Mouse (Mus musculus) MEL (cell line): ENCODE measurements around the gene Dscam. TPM values are rescaled to one million over a fixed set of nuclear protein-coding genes. Genes with fewer than 3 reads are reported as not detected.

Experiments
- DNase-seq: peaks from one replicate; pipeline ENCODE4 v3.0.0; 2011; ENCODE audit warnings: low read depth, low spot score
- H3K27ac ChIP-seq: 2 replicates; pipeline ENCODE4 v1.5.1; 2012; ENCODE audit warnings: low read depth, mild to moderate bottlenecking, control low read depth, low read length, moderate library complexity; ENCODE audit not compliant: control insufficient read depth
- H3K27me3 ChIP-seq, 2 experiments: fragments of 150-350 bp in 1 of 2; sonication (generic) in 1 of 2; 2 replicates each; pipeline ENCODE4 v1.6.1; 2012; ENCODE audit warnings: low read length in 2 of 2, mild to moderate bottlenecking in 2 of 2, improper control_type of control experiment in 1 of 2, moderate library complexity in 1 of 2; ENCODE audit not compliant: insufficient read depth in 2 of 2, control insufficient read depth in 1 of 2
- H3K36me3 ChIP-seq, 2 experiments: 2 replicates each; pipeline ENCODE4 v1.6.1; 2012 to 2014; ENCODE audit warnings: low read length in 2 of 2, improper control_type of control experiment in 1 of 2, inconsistent platforms in 1 of 2, mild to moderate bottlenecking in 1 of 2; ENCODE audit not compliant: insufficient read depth in 2 of 2, control insufficient read depth in 1 of 2
- H3K4me1 ChIP-seq, 2 experiments: fragments of 150-350 bp in 1 of 2; sonication (generic) in 1 of 2; 2 replicates each; pipeline ENCODE4 v1.6.1; 2012; ENCODE audit warnings: low read length in 2 of 2, improper control_type of control experiment in 1 of 2, mild to moderate bottlenecking in 1 of 2; ENCODE audit not compliant: insufficient read depth in 2 of 2, control insufficient read depth in 1 of 2
- H3K4me3 ChIP-seq, 2 experiments: fragments of 150-350 bp in 1 of 2; sonication (generic) in 1 of 2; 2 replicates each; pipeline ENCODE4 v1.5.1; 2012; ENCODE audit warnings: low read depth in 2 of 2, low read length in 2 of 2, mild to moderate bottlenecking in 2 of 2, moderate library complexity in 2 of 2, control low read depth in 1 of 2, improper control_type of control experiment in 1 of 2; ENCODE audit not compliant: control insufficient read depth in 1 of 2, insufficient read depth in 1 of 2
- H3K79me2 ChIP-seq: 2 replicates; pipeline ENCODE4 v1.6.1; 2012; ENCODE audit warnings: mild to moderate bottlenecking, low read length, moderate library complexity; ENCODE audit not compliant: control insufficient read depth, poor library complexity, insufficient read depth
- H3K9ac ChIP-seq: 2 replicates; pipeline ENCODE4 v1.6.1; 2012; ENCODE audit warnings: low read depth, mild to moderate bottlenecking, control low read depth, low read length, moderate library complexity; ENCODE audit not compliant: control insufficient read depth, poor library complexity, severe bottlenecking
- H3K9me3 ChIP-seq: fragments of 150-350 bp; sonication (generic); replicated peaks from 2 replicates; pipeline ENCODE4 v1.6.1; 2012; ENCODE audit warnings: mild to moderate bottlenecking, low read length, improper control_type of control experiment, moderate library complexity; ENCODE audit not compliant: insufficient read depth
- CHD1 ChIP-seq: IDR thresholded peaks from 2 replicates; pipeline ENCODE4 v1.6.1; 2012; ENCODE audit warnings: low read depth, mild to moderate bottlenecking, inconsistent platforms, low read length, improper control_type of control experiment
- CTCF ChIP-seq, 3 experiments: IDR thresholded peaks in 2 of 3; conservative IDR thresholded peaks in 1 of 3; 2 replicates each; pipeline ENCODE4 v1.5.1; 2011 to 2012; ENCODE audit warnings: low read length in 3 of 3, low read depth in 2 of 3, mild to moderate bottlenecking in 2 of 3, improper control_type of control experiment in 1 of 3, inconsistent platforms in 1 of 3, mixed read lengths in 1 of 3, moderate library complexity in 1 of 3; ENCODE audit not compliant: control insufficient read depth in 1 of 3, insufficient read depth in 1 of 3, poor library complexity in 1 of 3, severe bottlenecking in 1 of 3
- E2F4 ChIP-seq: IDR thresholded peaks from 2 replicates; pipeline ENCODE4 v1.6.1; 2011; ENCODE audit warnings: low read depth, low read length, improper control_type of control experiment, borderline replicate concordance
- EP300 ChIP-seq, 2 experiments: IDR thresholded peaks; 2 replicates each; pipeline ENCODE4 v1.6.1; 2011; ENCODE audit warnings: improper control_type of control experiment in 2 of 2, low read length in 2 of 2, low read depth in 1 of 2, mild to moderate bottlenecking in 1 of 2
- GABPA ChIP-seq: IDR thresholded peaks from 2 replicates; pipeline ENCODE4 v1.6.1; 2012; ENCODE audit warnings: low read depth, mild to moderate bottlenecking, inconsistent platforms, low read length, improper control_type of control experiment, moderate library complexity
- HCFC1 ChIP-seq: IDR thresholded peaks from 2 replicates; pipeline ENCODE4 v1.6.1; 2012; ENCODE audit warnings: low read depth, mild to moderate bottlenecking, inconsistent platforms, low read length, improper control_type of control experiment, moderate library complexity
- KAT2A ChIP-seq: conservative IDR thresholded peaks from 2 replicates; pipeline ENCODE4 v1.6.1; 2012; ENCODE audit warnings: low read depth, low read length, improper control_type of control experiment, inconsistent platforms
- MAX ChIP-seq: IDR thresholded peaks from 2 replicates; pipeline ENCODE4 v1.6.1; 2011; ENCODE audit warnings: low read length, improper control_type of control experiment
- MAZ ChIP-seq: IDR thresholded peaks from 2 replicates; pipeline ENCODE4 v1.6.1; 2012; ENCODE audit warnings: low read depth, mild to moderate bottlenecking, inconsistent platforms, low read length, improper control_type of control experiment
- MEF2A ChIP-seq: IDR thresholded peaks from 2 replicates; pipeline ENCODE4 v1.6.1; 2014; ENCODE audit warnings: low read depth, mild to moderate bottlenecking, inconsistent platforms, low read length, improper control_type of control experiment; ENCODE audit not compliant: poor library complexity, insufficient replicate concordance, severe bottlenecking; ENCODE audit errors: extremely low read depth
- MXI1 ChIP-seq: IDR thresholded peaks from 2 replicates; pipeline ENCODE4 v1.6.1; 2011; ENCODE audit warnings: mild to moderate bottlenecking, low read depth, low read length, improper control_type of control experiment
- MYC ChIP-seq: IDR thresholded peaks from 2 replicates; pipeline ENCODE4 v1.6.1; 2011; ENCODE audit warnings: low read depth, mild to moderate bottlenecking, low read length, improper control_type of control experiment, moderate library complexity
- NRF1 ChIP-seq: IDR thresholded peaks from 2 replicates; pipeline ENCODE4 v1.6.1; 2014; ENCODE audit warnings: low read depth, mild to moderate bottlenecking, inconsistent platforms, low read length, improper control_type of control experiment, moderate library complexity; ENCODE audit not compliant: poor library complexity, insufficient read depth, severe bottlenecking
- POLR2A ChIP-seq, 2 experiments: IDR thresholded peaks; 2 replicates each; pipeline ENCODE4 v1.6.1; 2011 to 2012; ENCODE audit warnings: low read length in 2 of 2, mild to moderate bottlenecking in 2 of 2, control low read depth in 1 of 2, improper control_type of control experiment in 1 of 2, low read depth in 1 of 2, moderate library complexity in 1 of 2; ENCODE audit not compliant: control insufficient read depth in 1 of 2, insufficient read depth in 1 of 2, poor library complexity in 1 of 2
- POLR2AphosphoS2 ChIP-seq: IDR thresholded peaks from 2 replicates; pipeline ENCODE4 v1.6.1; 2011; ENCODE audit warnings: low read length, improper control_type of control experiment
- POLR2AphosphoS5 ChIP-seq: IDR thresholded peaks from 2 replicates; pipeline ENCODE4 v1.6.1; 2012; ENCODE audit warnings: low read depth, borderline replicate concordance, mild to moderate bottlenecking, inconsistent platforms, low read length, moderate library complexity, mixed read lengths
- RAD21 ChIP-seq: IDR thresholded peaks from 2 replicates; pipeline ENCODE4 v1.6.1; 2011; ENCODE audit warnings: mild to moderate bottlenecking, low read depth, low read length, improper control_type of control experiment
- SIN3A ChIP-seq: IDR thresholded peaks from 2 replicates; pipeline ENCODE4 v1.6.1; 2012; ENCODE audit warnings: low read length, improper control_type of control experiment, inconsistent platforms
- TAL1 ChIP-seq: IDR thresholded peaks from 2 replicates; pipeline ENCODE4 v1.6.1; 2012; ENCODE audit warnings: mild to moderate bottlenecking, inconsistent platforms, low read length, moderate library complexity, mixed read lengths
- TBP ChIP-seq: IDR thresholded peaks from 2 replicates; pipeline ENCODE4 v1.8.0; 2011; ENCODE audit warnings: low read depth, low read length, improper control_type of control experiment
- UBTF ChIP-seq: IDR thresholded peaks from 2 replicates; pipeline ENCODE4 v1.6.1; 2012; ENCODE audit warnings: low read depth, mild to moderate bottlenecking, inconsistent platforms, low read length, improper control_type of control experiment, moderate library complexity, borderline replicate concordance; ENCODE audit not compliant: insufficient read depth
- USF1 ChIP-seq: IDR thresholded peaks from 2 replicates; pipeline ENCODE4 v1.6.1; 2014; ENCODE audit warnings: low read depth, mild to moderate bottlenecking, inconsistent platforms, low read length, improper control_type of control experiment, moderate library complexity
- ZMIZ1 ChIP-seq: IDR thresholded peaks from 2 replicates; pipeline ENCODE4 v1.6.1; 2012; ENCODE audit warnings: low read depth, mild to moderate bottlenecking, inconsistent platforms, low read length, improper control_type of control experiment, moderate library complexity
- ZNF384 ChIP-seq: IDR thresholded peaks from 2 replicates; pipeline ENCODE4 v1.6.1; 2012; ENCODE audit warnings: low read depth, mild to moderate bottlenecking, inconsistent platforms, low read length, improper control_type of control experiment
- polyA plus RNA-seq, 2 experiments: library from polyadenylated mRNA; stranded (reverse) in 1 of 2; unstranded in 1 of 2; fragments of >175 nt in 1 of 2; fragments of >200 nt in 1 of 2; gene quantifications; 2 replicates each; pipeline versions ENCODE4 v1.2.1 to v1.2.4; 2012; ENCODE audit warnings: low replicate concordance in 2 of 2, low read depth in 1 of 2; ENCODE audit not compliant: insufficient read length in 2 of 2, insufficient read depth in 1 of 2, missing spikeins in 1 of 2
- total RNA-seq: library from RNA; depleted of rRNA; stranded (reverse); fragments of 300-350 nt; gene quantifications from 2 replicates; pipeline ENCODE4 v1.2.3, GENCODE M21; 2012

Gene Dscam
- total and polyA plus RNA-seq, 3 experiments = not detected

GRCm38 (mm10) chr16:96711935-96712334 lies 458.6 kb downstream of the Dscam start:
- no peak overlapping the region for H3K27ac ChIP-seq
- no peaks in the 10 kb centered on the region for H3K79me2 ChIP-seq
- DNase-seq = peak; percentile 9
- TF ChIP-seq E2F4 = no peak
- TF ChIP-seq MYC = no peak
- no peak for TF ChIP-seq ZMIZ1
- TF ChIP-seq UBTF = no peak
- no peak for TF ChIP-seq MAZ
- no peak for TF ChIP-seq POLR2A (IDR thresholded peaks at IDR 0.05; ENCODE audit: control insufficient read depth in 1 of 2, insufficient read depth in 1 of 2, low read depth in 1 of 2, low read length in 2 of 2, poor library complexity in 1 of 2)
- TF ChIP-seq MEF2A = no peak
- no peak for TF ChIP-seq MXI1
- TF ChIP-seq TAL1 = no peak
- TF ChIP-seq GABPA = no peak
- TF ChIP-seq NRF1 = no peak
- no peaks in the 10 kb centered on the region for H3K9me3 ChIP-seq
- H3K27me3 ChIP-seq = no peaks in the 10 kb centered on the region
- H3K9ac ChIP-seq = no peak overlapping the region
- no peak overlapping the region for H3K4me3 ChIP-seq
- no peaks in the 10 kb centered on the region for H3K4me1 ChIP-seq
- H3K36me3 ChIP-seq = no peaks in the 10 kb centered on the region

GRCm38 (mm10) chr16:96700551-96700950 lies 470.0 kb downstream of the Dscam start:
- H3K4me3 ChIP-seq = no peak overlapping the region
- H3K27me3 ChIP-seq = no peaks in the 10 kb centered on the region
- no peak overlapping the region for H3K9ac ChIP-seq
- H3K79me2 ChIP-seq = no peaks in the 10 kb centered on the region
- H3K36me3 ChIP-seq = no peaks in the 10 kb centered on the region
- H3K27ac ChIP-seq = no peak overlapping the region
- TF ChIP-seq HCFC1 = no peak
- no peak for TF ChIP-seq E2F4
- no peak for TF ChIP-seq TBP
- no peak for TF ChIP-seq ZMIZ1
- no peak for TF ChIP-seq ZNF384
- TF ChIP-seq EP300 (IDR thresholded peaks at IDR 0.05; ENCODE audit: low read depth in 1 of 2, low read length in 2 of 2) = no peak
- no peak for TF ChIP-seq USF1
- TF ChIP-seq GABPA = no peak
- TF ChIP-seq POLR2A (IDR thresholded peaks at IDR 0.05; ENCODE audit: control insufficient read depth in 1 of 2, insufficient read depth in 1 of 2, low read depth in 1 of 2, low read length in 2 of 2, poor library complexity in 1 of 2) = no peak
- TF ChIP-seq POLR2AphosphoS2 = no peak
- no peak for TF ChIP-seq KAT2A
- no peak for TF ChIP-seq CTCF (IDR thresholded peaks at IDR 0.05 in 2 of 3, conservative IDR thresholded peaks at IDR 0.05 in 1 of 3; ENCODE audit: control insufficient read depth in 1 of 3, insufficient read depth in 1 of 3, low read depth in 2 of 3, low read length in 3 of 3, poor library complexity in 1 of 3, severe bottlenecking in 1 of 3)
- TF ChIP-seq MAZ = no peak
- no peak for TF ChIP-seq SIN3A
- no peak for TF ChIP-seq MAX
- no peak for TF ChIP-seq POLR2AphosphoS5
- TF ChIP-seq TAL1 = no peak
- TF ChIP-seq CHD1 = no peak
- TF ChIP-seq RAD21 = no peak
- DNase-seq = no peak
- H3K4me1 ChIP-seq = no peaks in the 10 kb centered on the region
- no peaks in the 10 kb centered on the region for H3K9me3 ChIP-seq
